Mouse (Mus musculus) mouse embryonic stem cell (cell line): ENCODE results near the gene St3gal4.

ENCODE experiments used
- in situ Hi-C, 2 experiments: fragments of 300-500 bp; cut with MboI; formaldehyde crosslinking; loops; 1 replicate in 1 of 2; 3 replicates in 1 of 2; pipeline ENCODE4 v1.14.3; 2019 to 2020; ENCODE audit warnings: low sequenced_read_pairs in 2 of 2, low pct_unique_long_range_greater_than_20kb in 1 of 2, mixed read lengths in 1 of 2; ENCODE audit not compliant: unreplicated experiment in 1 of 2

Gene St3gal4

GRCm38 (mm10) chr9:35119168-35119567 lies at the start of gene St3gal4:
TSS of gene St3gal4 (minus strand) at chr9:35119268.
- in situ Hi-C loops, result no loop called here

- in situ Hi-C loops, result loop anchor here (25.0 kb wide), 3 partner anchors 130 to 680 kb away; partner anchors contain the start of gene Kirrel3 (in 1 of the 2)
Observed at GRCm38 (mm10) chr9:35166798-35167635, 47.9 kb upstream of the St3gal4 start.

GRCm38 (mm10) chr9:35166144-35166797 lies 47.2 kb upstream of the St3gal4 start:
- in situ Hi-C loops, result loop anchor here (25.0 kb wide), 3 partner anchors 129 to 679 kb away; partner anchors contain the start of gene Kirrel3 (in 1 of the 2)

- in situ Hi-C loops, result loop anchor here (25.0 kb wide), 3 partner anchors 127 to 677 kb away; partner anchors contain the start of gene Kirrel3 (in 1 of the 2)
Observed at GRCm38 (mm10) chr9:35164142-35164874, 45.2 kb upstream of the St3gal4 start.

- in situ Hi-C loops, result loop anchor here (25.0 kb wide), 3 partner anchors 126 to 676 kb away; partner anchors contain the start of gene Kirrel3 (in 1 of the 2)
Observed at GRCm38 (mm10) chr9:35163011-35163690, 44.1 kb upstream of the St3gal4 start.

- in situ Hi-C loops, result loop anchor here (25.0 kb wide), 3 partner anchors 124 to 674 kb away; partner anchors contain the start of gene Kirrel3 (in 1 of the 2)
Observed at GRCm38 (mm10) chr9:35161721-35162120, 42.7 kb upstream of the St3gal4 start.

- in situ Hi-C loops, result loop anchor here (25.0 kb wide), 3 partner anchors 123 to 673 kb away; partner anchors contain the start of gene Kirrel3 (in 1 of the 2)
Observed at GRCm38 (mm10) chr9:35160662-35161061, 41.6 kb upstream of the St3gal4 start.

GRCm38 (mm10) chr9:35158477-35158876 lies 39.4 kb upstream of the St3gal4 start:
- in situ Hi-C loops, result loop anchor here (25.0 kb wide), 3 partner anchors 121 to 671 kb away; partner anchors contain the start of gene Kirrel3 (in 1 of the 2)

- in situ Hi-C loops, result loop anchor here (25.0 kb wide), 3 partner anchors 120 to 670 kb away; partner anchors contain the start of gene Kirrel3 (in 1 of the 2)
Observed at GRCm38 (mm10) chr9:35156862-35157261, 37.8 kb upstream of the St3gal4 start.

- in situ Hi-C loops, result loop anchor here (25.0 kb wide), 3 partner anchors 119 to 669 kb away; partner anchors contain the start of gene Kirrel3 (in 1 of the 2)
Observed at GRCm38 (mm10) chr9:35156002-35156710, 37.1 kb upstream of the St3gal4 start.

- in situ Hi-C loops, result loop anchor here (25.0 kb wide), 3 partner anchors 116 to 666 kb away; partner anchors contain the start of gene Kirrel3 (in 1 of the 2)
Observed at GRCm38 (mm10) chr9:35152923-35153322, 33.9 kb upstream of the St3gal4 start.

GRCm38 (mm10) chr9:35148822-35149221 lies 29.8 kb upstream of the St3gal4 start:
- in situ Hi-C loops, result loop anchor here in 1 of 2 experiments (25.0 kb wide), 1 partner anchor 662 kb away; the partner anchor contains the start of gene Kirrel3

GRCm38 (mm10) chr9:35147261-35147660 lies 28.2 kb upstream of the St3gal4 start:
- in situ Hi-C loops, result loop anchor here in 1 of 2 experiments (25.0 kb wide), 1 partner anchor 660 kb away; the partner anchor contains the start of gene Kirrel3

- in situ Hi-C loops, result loop anchor here in 1 of 2 experiments (25.0 kb wide), 1 partner anchor 659 kb away; the partner anchor contains the start of gene Kirrel3
Observed at GRCm38 (mm10) chr9:35145829-35146228, 26.8 kb upstream of the St3gal4 start.

GRCm38 (mm10) chr9:35145118-35145517 lies 26.1 kb upstream of the St3gal4 start:
- in situ Hi-C loops, result loop anchor here in 1 of 2 experiments (25.0 kb wide), 1 partner anchor 658 kb away; the partner anchor contains the start of gene Kirrel3

GRCm38 (mm10) chr9:35142221-35142620 lies 23.2 kb upstream of the St3gal4 start:
- in situ Hi-C loops, result loop anchor here in 1 of 2 experiments (25.0 kb wide), 1 partner anchor 655 kb away; the partner anchor contains the start of gene Kirrel3
